Mouse (Mus musculus) intestine, embryonic 16.5 days (tissue): ENCODE measurements around the gene Agpat2. TPM values are rescaled to one million over a fixed set of nuclear protein-coding genes. Genes with fewer than 3 reads are reported as not detected.
A peak's percentile ranks its signal among the peaks of the same experiment; 100 is the strongest.

Source experiments
- ATAC-seq: fragments of 200-750 bp; cut with Nextera tagmentation; 2 replicates; pipeline ENCODE4 v1.8.0; 2017; ENCODE audit warnings: moderate TSS enrichment, moderate library complexity
- H3K27ac ChIP-seq: fragments of 300-500 bp; sonication (generic); 2 replicates; pipeline ENCODE4 v1.5.1; 2014; ENCODE audit warnings: mild to moderate bottlenecking, low read length
- H3K27me3 ChIP-seq: fragments of 300-500 bp; sonication (generic); replicated peaks from 2 replicates; pipeline ENCODE4 v1.6.1; 2014; ENCODE audit warnings: low read length, control low read depth, mixed read lengths; ENCODE audit not compliant: control insufficient read depth, insufficient read depth
- H3K36me3 ChIP-seq: fragments of 300-500 bp; sonication (generic); 2 replicates; pipeline ENCODE4 v1.6.1; 2014; ENCODE audit warnings: low read length, control low read depth; ENCODE audit not compliant: control insufficient read depth, insufficient read depth
- H3K4me1 ChIP-seq: fragments of 300-500 bp; sonication (generic); 2 replicates; pipeline ENCODE4 v1.6.1; 2014; ENCODE audit warnings: low read length, control low read depth, mixed read lengths; ENCODE audit not compliant: control insufficient read depth, insufficient read depth
- H3K4me2 ChIP-seq: fragments of 300-500 bp; sonication (generic); 2 replicates; pipeline ENCODE4 v1.6.1; 2014; ENCODE audit warnings: low read depth, low read length, control low read depth
- H3K4me3 ChIP-seq: fragments of 300-500 bp; sonication (generic); 2 replicates; pipeline ENCODE4 v1.5.1; 2014; ENCODE audit warnings: mild to moderate bottlenecking, low read length
- H3K9ac ChIP-seq: fragments of 300-500 bp; sonication (generic); 2 replicates; pipeline ENCODE4 v1.6.1; 2014; ENCODE audit warnings: low read depth, low read length
- H3K9me3 ChIP-seq: fragments of 300-500 bp; sonication (generic); 2 replicates; pipeline ENCODE4 v1.6.1; 2016; ENCODE audit warnings: low read length, control low read depth; ENCODE audit not compliant: control insufficient read depth
- WGBS: fragments of 180-500 bp; shearing (Covaris S2); extraction: QIAGEN DNeasy Blood & Tissue Kit; methylation state at CpG from one replicate; pipeline ENCODE4 v1.1.7; 2014; 5-methylcytosine and 5-hydroxymethylcytosine counted together
- polyA plus RNA-seq: library from polyadenylated mRNA; unstranded; fragments of >200 nt; fragmentation: Nextera tagmentation; extraction: Ambion mirVana; gene quantifications from 2 replicates; pipeline ENCODE4 v1.2.1, GENCODE M21; 2015

Agpat2 gene
- polyA plus RNA-seq, 1 experiment from 2014 or later, result 113 TPM

DNA sequence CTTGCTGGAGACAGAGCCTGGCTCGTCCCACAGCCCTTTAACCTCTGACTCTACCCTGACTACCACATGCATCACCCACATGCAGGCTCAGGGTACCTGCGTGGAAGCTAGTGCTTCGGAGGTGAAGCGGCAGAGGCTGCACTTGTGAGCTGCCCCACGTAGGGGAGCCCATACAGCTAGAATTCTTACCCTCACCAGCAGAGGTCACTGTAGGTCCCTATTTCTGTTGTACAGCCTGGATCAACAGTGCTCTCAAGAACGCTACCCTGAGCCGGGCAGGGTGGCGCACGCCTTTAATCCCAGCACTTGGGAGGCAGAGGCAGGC is 10.2 kb downstream of the Agpat2 start:
- Histone ChIP-seq H3K4me1 (peaks cover 15% of the 10 kb centered on the region), H3K9ac (no peak overlapping the region), H3K27ac (no peak overlapping the region), H3K27me3 (no peaks in the 10 kb centered on the region), H3K9me3 (no peaks in the 10 kb centered on the region), H3K36me3 (0 out of 2 replicates have a peak, but pooled peaks cover 9% of the 10 kb centered on the region), H3K4me2 (no peak overlapping the region), H3K4me3 (no peak overlapping the region)
- ATAC-seq, result peak; percentile 29
- 63% methylated on average over 9 of the region's 9 CpGs for WGBS

DNA sequence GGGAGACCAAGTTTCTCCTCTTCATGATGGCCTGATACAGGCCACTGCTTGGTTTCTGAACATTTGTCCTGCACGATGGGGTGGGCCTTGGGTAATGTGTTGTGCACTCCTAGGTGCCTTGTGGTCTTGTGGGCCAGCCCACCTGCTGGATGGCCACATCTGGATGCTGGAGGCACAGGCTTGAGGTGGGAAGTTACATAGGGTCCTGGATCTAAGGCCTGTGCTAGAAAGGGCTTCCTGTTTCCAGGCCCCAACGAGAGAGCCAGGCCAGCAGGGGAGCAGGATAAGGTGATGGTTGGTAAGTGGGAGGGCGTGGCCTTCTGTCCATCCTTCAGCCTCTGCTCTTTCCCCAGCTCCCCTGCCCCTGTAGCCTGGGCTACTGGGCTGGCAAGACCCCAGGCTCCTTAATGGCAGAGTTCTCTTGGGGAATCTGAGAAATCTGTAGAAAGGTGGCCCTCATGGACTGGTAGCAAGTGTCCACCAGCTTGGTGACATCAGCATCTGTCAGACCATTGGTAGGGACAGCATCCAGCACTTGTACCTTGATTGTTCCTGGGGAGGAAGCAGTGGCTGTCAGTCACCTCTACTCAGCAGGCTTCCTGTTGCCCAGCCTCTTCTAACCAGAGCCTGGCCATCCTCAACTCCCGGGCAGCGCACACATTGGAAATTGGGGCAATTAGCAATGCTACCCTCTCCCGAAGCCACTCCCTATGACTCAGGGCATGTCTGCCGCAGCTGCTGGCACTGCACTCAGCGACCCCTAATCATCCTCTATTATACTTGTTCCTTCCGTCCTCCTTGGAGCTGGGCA is 10.8 kb downstream of the Agpat2 start:
- H3K4me1 ChIP-seq, result peaks cover 15% of the 10 kb centered on the region
- H3K9me3 ChIP-seq, result no peaks in the 10 kb centered on the region
- no peak overlapping the region for H3K27ac ChIP-seq
- H3K4me2 ChIP-seq, result no peak overlapping the region
- no peak overlapping the region for H3K4me3 ChIP-seq
- no peaks in the 10 kb centered on the region for H3K27me3 ChIP-seq
- peak; percentile 1; the same call in 1 of the 2 replicates for ATAC-seq
- 0 out of 2 replicates have a peak, but pooled peaks cover 9% of the 10 kb centered on the region for H3K36me3 ChIP-seq
- no peak overlapping the region for H3K9ac ChIP-seq
- WGBS, result 50% methylated on average over 9 of the region's 9 CpGs

DNA sequence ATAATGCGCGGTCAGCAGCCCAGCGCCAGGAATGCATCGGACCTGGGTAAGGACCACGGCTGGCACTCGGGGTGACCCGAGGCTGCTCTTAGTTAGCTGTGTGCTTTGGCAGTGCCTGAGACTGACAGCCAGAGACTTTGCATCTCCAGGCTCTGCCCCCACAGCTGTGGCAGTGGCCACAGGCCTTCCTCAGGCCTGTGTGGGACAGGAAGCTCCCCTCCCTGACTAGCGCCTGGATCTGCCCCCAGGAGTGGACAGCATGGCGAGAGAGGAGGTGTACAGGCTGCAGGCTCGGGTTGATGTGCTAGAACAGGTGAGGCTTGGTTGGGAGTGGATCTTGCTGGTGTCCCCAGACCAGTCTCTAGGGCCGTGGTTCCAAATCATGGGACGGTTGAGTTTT is 12.8 kb downstream of the Agpat2 start:
- no peaks in the 10 kb centered on the region for H3K27me3 ChIP-seq
- 0 out of 2 replicates have a peak, but pooled peaks cover 9% of the 10 kb centered on the region for H3K36me3 ChIP-seq
- no peak overlapping the region for H3K4me3 ChIP-seq
- H3K9ac ChIP-seq, result no peak overlapping the region
- no peak overlapping the region for H3K27ac ChIP-seq
- no peak overlapping the region for H3K4me2 ChIP-seq
- H3K9me3 ChIP-seq, result no peaks in the 10 kb centered on the region
- H3K4me1 ChIP-seq, result peaks cover 18% of the 10 kb centered on the region
- no peak for ATAC-seq
- 83% methylated on average over 12 of the region's 12 CpGs for WGBS

DNA sequence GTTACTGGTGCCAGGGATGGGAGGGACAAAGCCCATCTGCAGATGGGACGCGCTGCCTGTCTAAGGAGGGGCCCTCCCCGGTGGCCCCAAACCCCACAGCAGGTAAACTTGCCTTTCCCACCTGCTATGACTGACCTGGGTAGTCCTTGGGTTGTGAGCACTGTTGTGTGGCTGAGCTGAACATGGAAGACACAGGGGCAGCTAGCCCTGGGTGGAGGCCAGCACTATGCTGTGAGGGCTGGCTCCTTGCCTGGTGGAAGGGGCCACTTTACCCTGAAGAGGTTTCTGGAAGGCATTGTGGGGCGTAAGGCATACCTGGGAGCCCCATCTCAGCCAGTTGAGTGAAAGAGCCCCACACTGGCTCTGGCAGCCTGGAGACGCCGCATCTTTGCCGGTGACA is 13.3 kb downstream of the Agpat2 start:
- H3K27me3 ChIP-seq, result no peaks in the 10 kb centered on the region
- H3K9ac ChIP-seq, result peak overlapping the region; percentile 24; the same call in 1 of the 2 replicates
- 0 out of 2 replicates have a peak, but pooled peaks cover 7% of the 10 kb centered on the region for H3K36me3 ChIP-seq
- peak overlapping the region; percentile 13; the same call in 1 of the 2 replicates for H3K4me2 ChIP-seq
- no peak for ATAC-seq
- H3K27ac ChIP-seq, result no peak overlapping the region
- H3K9me3 ChIP-seq, result no peaks in the 10 kb centered on the region
- 83% methylated on average over 7 of the region's 7 CpGs for WGBS
- H3K4me3 ChIP-seq, result no peak overlapping the region
- H3K4me1 ChIP-seq, result peaks cover 18% of the 10 kb centered on the region

DNA sequence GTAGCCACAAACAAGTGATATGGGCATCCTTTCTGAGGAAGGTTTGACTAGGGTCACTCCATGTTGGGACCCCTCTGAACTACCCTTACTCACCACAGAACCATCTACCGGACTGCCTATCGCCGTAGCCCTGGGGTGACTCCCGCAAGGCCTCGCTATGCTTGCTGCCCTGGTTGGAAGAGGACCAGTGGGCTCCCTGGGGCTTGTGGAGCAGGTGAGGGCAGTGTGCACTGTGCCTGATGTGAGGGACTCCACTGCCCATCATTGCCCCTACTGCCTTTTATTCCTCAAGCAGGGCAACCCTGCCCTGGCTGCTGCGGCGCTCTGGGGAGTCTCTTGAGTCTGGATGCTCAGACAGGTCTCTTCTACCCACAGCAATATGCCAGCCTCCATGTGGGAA is 13.9 kb downstream of the Agpat2 start:
- H3K9ac ChIP-seq, result peak overlapping the region; percentile 24; the same call in 1 of the 2 replicates
- no peaks in the 10 kb centered on the region for H3K27me3 ChIP-seq
- H3K4me2 ChIP-seq, result peak overlapping the region; percentile 13; the same call in 1 of the 2 replicates
- no peaks in the 10 kb centered on the region for H3K9me3 ChIP-seq
- no peak for ATAC-seq
- 88% methylated on average over 7 of the region's 7 CpGs for WGBS
- no peak overlapping the region for H3K4me3 ChIP-seq
- peaks cover 11% of the 10 kb centered on the region for H3K4me1 ChIP-seq
- 0 out of 2 replicates have a peak, but pooled peaks cover 4% of the 10 kb centered on the region for H3K36me3 ChIP-seq
- no peak overlapping the region for H3K27ac ChIP-seq

DNA sequence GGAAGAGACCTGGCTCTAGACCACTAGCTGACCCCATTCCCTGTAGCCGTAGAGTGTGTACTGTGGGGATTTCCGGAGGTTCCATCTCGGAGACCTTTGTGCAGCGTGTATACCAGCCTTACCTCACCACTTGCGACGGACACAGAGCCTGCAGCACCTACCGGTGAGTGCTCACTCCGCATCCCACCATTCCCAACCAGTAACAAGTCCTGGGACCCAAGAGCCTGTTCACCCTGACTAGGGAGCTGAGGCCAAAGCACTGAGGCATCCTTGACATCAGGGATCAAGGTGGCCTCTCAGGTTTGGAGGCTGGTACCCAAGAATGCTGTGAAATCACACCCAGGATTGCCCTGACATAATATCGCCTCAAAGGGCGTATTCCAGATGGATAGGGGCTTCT is 14.9 kb downstream of the Agpat2 start:
- WGBS, result 85% methylated on average over 10 of the region's 10 CpGs
- ATAC-seq, result no peak
- no peak overlapping the region for H3K27ac ChIP-seq
- no peaks in the 10 kb centered on the region for H3K9me3 ChIP-seq
- 0 out of 2 replicates have a peak, but pooled peaks cover 4% of the 10 kb centered on the region for H3K36me3 ChIP-seq
- H3K27me3 ChIP-seq, result no peaks in the 10 kb centered on the region
- peak overlapping the region; percentile 80; the same call in 1 of the 2 replicates for H3K9ac ChIP-seq
- no peak overlapping the region for H3K4me2 ChIP-seq
- peak overlapping the region; percentile 70; the same call in 1 of the 2 replicates for H3K4me3 ChIP-seq
- H3K4me1 ChIP-seq, result peaks cover 5% of the 10 kb centered on the region

DNA sequence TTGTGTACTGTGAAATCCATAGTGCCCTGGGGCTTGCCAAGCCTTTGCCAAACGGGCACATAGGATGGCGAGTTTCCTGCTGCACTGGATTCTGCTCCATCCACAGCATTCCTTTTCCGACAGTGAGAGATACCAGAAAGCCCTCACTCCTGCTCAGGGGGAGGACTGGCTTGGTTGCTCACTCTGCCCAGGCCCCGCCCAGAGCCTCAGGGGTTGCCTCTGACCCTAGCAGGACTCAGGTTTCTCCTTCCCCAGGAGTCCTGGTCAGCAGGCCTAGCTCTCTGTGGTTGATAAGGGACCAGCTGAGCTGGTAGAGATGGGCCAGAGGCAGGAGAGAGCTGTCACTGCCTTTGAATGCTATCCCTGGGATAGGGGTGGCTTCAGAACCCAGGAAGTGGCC is 15.6 kb downstream of the Agpat2 start:
- Histone ChIP-seq H3K27me3 (no peaks in the 10 kb centered on the region), H3K4me1 (peaks cover 5% of the 10 kb centered on the region), H3K27ac (no peak overlapping the region; the same call in 1 of the 2 replicates), H3K9ac (peak overlapping the region; percentile 80), H3K4me3 (peak overlapping the region; percentile 70), H3K36me3 (0 out of 2 replicates have a peak, but pooled peaks cover 4% of the 10 kb centered on the region), H3K4me2 (peak overlapping the region; percentile 20; the same call in 1 of the 2 replicates), H3K9me3 (no peaks in the 10 kb centered on the region)
- WGBS, result 35% methylated on average over 4 of the region's 4 CpGs
- no peak for ATAC-seq

DNA sequence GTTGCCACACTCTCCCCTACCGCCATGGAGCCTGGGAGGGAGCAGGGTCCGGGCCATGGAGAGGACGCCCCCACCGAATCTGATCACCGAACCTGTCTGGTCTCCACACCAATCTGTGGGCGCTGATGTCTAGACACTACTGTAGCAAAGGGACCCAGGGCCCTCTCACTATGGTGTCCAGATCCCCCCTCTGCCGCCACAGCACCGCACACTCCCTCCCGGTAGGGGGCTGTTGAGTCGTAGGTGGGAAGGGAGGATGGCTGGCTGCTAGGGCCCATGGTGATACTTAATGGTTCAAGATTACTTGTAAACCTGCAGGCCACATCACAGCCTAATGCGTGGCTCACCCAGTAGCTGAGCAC is 17.2 kb downstream of the Agpat2 start:
- Histone ChIP-seq H3K4me2 (peak overlapping the region; percentile 77), H3K27me3 (no peaks in the 10 kb centered on the region), H3K9ac (peak overlapping the region; percentile 80), H3K36me3 (no peaks in the 10 kb centered on the region), H3K4me3 (peak overlapping the region; percentile 70), H3K27ac (peak overlapping the region; percentile 33; the same call in 1 of the 2 replicates), H3K4me1 (peaks cover 5% of the 10 kb centered on the region), H3K9me3 (no peaks in the 10 kb centered on the region)
- WGBS, result 8% methylated on average over 11 of the region's 11 CpGs
- ATAC-seq, result peak; percentile 43

DNA sequence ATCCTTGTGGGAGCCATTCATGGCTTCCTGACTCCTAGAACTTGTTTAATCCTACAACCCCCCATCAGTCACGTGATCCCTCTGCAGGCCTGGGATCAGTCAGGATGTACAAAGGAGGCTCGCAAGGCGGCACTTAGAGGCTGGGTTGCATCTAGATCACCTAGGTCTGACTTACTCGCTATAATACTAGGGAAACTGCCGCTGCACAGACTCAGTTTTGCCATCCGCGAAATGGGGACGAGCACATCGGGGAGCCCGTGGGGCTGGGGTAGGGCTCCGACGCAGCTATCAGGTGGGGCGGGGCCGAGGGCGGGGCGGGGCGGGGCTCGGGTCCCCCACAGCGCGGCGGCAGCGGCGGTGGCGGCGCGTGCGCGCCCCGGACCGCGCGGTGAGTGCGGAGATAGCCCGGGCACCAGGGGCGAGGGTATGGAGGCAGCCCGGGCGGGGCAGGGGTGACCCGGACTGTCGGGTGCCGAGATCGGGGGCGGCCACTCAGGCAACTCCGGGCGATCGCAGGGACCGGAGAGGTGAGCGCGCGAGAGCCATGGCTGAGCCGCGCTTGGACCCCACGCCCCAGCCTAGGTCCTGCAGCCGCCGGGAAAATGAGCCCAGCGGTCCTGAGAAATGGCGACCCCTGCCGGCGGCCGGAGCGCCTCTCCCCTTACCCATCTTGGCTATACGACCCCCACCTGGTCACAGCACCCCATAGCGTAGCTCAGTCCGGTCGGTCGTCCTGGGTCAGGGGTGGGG is 17.7 kb downstream of the Agpat2 start, which contains the start of gene Gm20532:
TSS of gene Gm20532 (plus strand) at position 346 of the 750 bp plus-strand sequence.
- H3K27me3 ChIP-seq, result no peaks in the 10 kb centered on the region
- 1% methylated on average over 65 of the region's 65 CpGs for WGBS

More for the DNA sequence above, 17.7 kb downstream of the Agpat2 start, which contains the start of gene Gm20532:
- H3K9me3 ChIP-seq, result no peaks in the 10 kb centered on the region
- H3K9ac ChIP-seq, result peak within 1 kb of the TSS; percentile 80
- H3K4me3 ChIP-seq, result peak within 1 kb of the TSS; percentile 70
- peak; percentile 75 for ATAC-seq
- peaks cover 5% of the 10 kb centered on the region for H3K4me1 ChIP-seq
- peak within 1 kb of the TSS; percentile 49 for H3K27ac ChIP-seq
- H3K36me3 ChIP-seq, result no peaks in the 10 kb centered on the region
- H3K4me2 ChIP-seq, result peak within 1 kb of the TSS; percentile 77
